Mouse (Mus musculus) liver, embryonic 15.5 days (tissue): ENCODE data around the gene Spock2. TPM values are rescaled to one million over a fixed set of nuclear protein-coding genes. Genes with fewer than 3 reads are reported as not detected.
"Not testable (repeated sequence)": the region's sequence is repeated elsewhere in the genome, so short reads cannot be mapped to it uniquely, and the experiment has no call there.

Experiments used
- ATAC-seq: fragments of 200-750 bp; cut with Nextera tagmentation; 2 replicates; pipeline ENCODE4 v1.8.0; 2017; ENCODE audit warnings: moderate number of reproducible peaks, mild to moderate bottlenecking, moderate library complexity; ENCODE audit not compliant: insufficient read depth
- H3K27ac ChIP-seq: fragments of 300-500 bp; sonication (generic); replicated peaks from 2 replicates; pipeline ENCODE4 v1.5.1; 2015; ENCODE audit warnings: mild to moderate bottlenecking, inconsistent platforms
- H3K27me3 ChIP-seq: fragments of 300-500 bp; sonication (generic); 2 replicates; pipeline ENCODE4 v1.6.1; 2015; ENCODE audit warnings: mild to moderate bottlenecking, inconsistent platforms
- H3K36me3 ChIP-seq: fragments of 300-500 bp; sonication (generic); replicated peaks from 2 replicates; pipeline ENCODE4 v1.6.1; 2015; ENCODE audit warnings: moderate library complexity, mild to moderate bottlenecking, inconsistent platforms
- H3K4me1 ChIP-seq: fragments of 300-500 bp; sonication (generic); replicated peaks from 2 replicates; pipeline ENCODE4 v1.6.1; 2015; ENCODE audit warnings: inconsistent platforms
- H3K4me2 ChIP-seq: fragments of 300-500 bp; sonication (generic); 2 replicates; pipeline ENCODE4 v1.6.1; 2015; ENCODE audit warnings: moderate library complexity, mild to moderate bottlenecking, inconsistent platforms
- H3K4me3 ChIP-seq: fragments of 300-500 bp; sonication (generic); replicated peaks from 2 replicates; pipeline ENCODE4 v1.5.1; 2015; ENCODE audit warnings: mild to moderate bottlenecking, inconsistent platforms
- H3K9ac ChIP-seq: fragments of 300-500 bp; sonication (generic); 2 replicates; pipeline ENCODE4 v1.6.1; 2015; ENCODE audit warnings: moderate library complexity, mild to moderate bottlenecking, inconsistent platforms
- H3K9me3 ChIP-seq: fragments of 300-500 bp; sonication (generic); replicated peaks from 2 replicates; pipeline ENCODE4 v1.6.1; 2016; ENCODE audit warnings: inconsistent platforms
- WGBS: fragments of 180-500 bp; shearing (Covaris S2); methylation state at CpG from one replicate; pipeline ENCODE4 v1.1.7; 2015; ENCODE audit warnings: mixed read lengths; ENCODE audit not compliant: insufficient replicate concordance; 5-methylcytosine and 5-hydroxymethylcytosine counted together
- polyA plus RNA-seq: library from polyadenylated mRNA; unstranded; fragments of >200 nt; fragmentation: Nextera tagmentation; extraction: Ambion mirVana; gene quantifications from 2 replicates; pipeline ENCODE4 v1.2.1, GENCODE M21; 2015

Gene Spock2
- polyA plus RNA-seq, 1 experiment from 2014 or later: 0.10 TPM

DNA sequence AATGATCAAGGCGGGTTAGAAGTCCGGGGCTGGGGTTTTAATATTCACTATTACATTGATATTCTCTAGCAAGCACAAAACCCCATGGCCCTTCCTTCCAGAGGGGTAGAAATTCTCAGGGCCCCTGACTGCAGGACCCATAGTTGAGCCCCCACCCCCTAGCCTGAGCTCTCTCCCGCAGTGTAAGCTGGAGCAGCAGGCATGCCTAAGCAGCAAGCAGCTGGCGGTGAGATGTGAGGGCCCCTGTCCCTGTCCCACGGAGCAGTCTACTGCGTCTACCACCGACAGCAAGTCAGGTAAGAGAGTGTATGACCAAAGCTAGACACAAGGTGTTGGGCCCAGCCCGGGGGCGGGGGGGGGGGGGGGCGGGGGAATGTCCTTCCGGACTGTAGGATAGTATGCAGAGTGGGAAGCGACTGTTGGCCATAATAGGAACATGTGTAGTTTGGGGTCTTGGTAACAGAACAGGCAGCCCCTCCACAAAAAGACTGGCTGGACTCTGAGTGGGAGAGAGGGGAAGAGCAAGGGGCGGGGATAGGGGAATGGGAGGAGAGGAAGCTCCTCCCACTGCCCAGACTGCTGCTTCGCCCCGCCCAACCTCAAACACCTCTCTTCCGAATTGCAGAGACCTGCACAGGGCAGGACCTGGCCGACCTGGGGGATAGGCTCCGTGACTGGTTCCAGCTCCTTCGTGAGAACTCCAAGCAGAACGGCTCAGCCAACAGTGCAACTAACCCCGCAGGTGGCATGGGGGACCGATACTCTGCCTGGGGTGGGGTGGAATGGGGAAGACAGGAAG is 19.7 kb downstream of the Spock2 start:
- Histone ChIP-seq H3K9ac (no peak overlapping the region), H3K4me1 (peaks cover 7% of the 10 kb centered on the region; the same call in 1 of the 2 replicates), H3K27me3 (peaks cover 5% of the 10 kb centered on the region; the same call in 1 of the 2 replicates), H3K36me3 (no peaks in the 10 kb centered on the region), H3K4me2 (peak overlapping the region; percentile 52), H3K4me3 (0 out of 2 replicates have a peak overlapping the region, but pooled peaks have one; percentile 5), H3K27ac (no peak overlapping the region), H3K9me3 (no peaks in the 10 kb centered on the region)
- WGBS: 27% methylated on average over 22 of the region's 22 CpGs
- no peak for ATAC-seq

GRCm38 (mm10) chr10:60128287-60128686 is 22.3 kb downstream of the Spock2 start:
- Histone ChIP-seq H3K27me3 (peaks cover 5% of the 10 kb centered on the region; the same call in 1 of the 2 replicates), H3K9me3 (no peaks in the 10 kb centered on the region), H3K4me3 (no peak overlapping the region), H3K36me3 (no peaks in the 10 kb centered on the region), H3K27ac (no peak overlapping the region), H3K4me2 (no peak overlapping the region), H3K9ac (no peak overlapping the region), H3K4me1 (peaks cover 7% of the 10 kb centered on the region; the same call in 1 of the 2 replicates)
- WGBS: 65% methylated on average over 9 of the region's 9 CpGs
- ATAC-seq: no peak

- Histone ChIP-seq H3K4me3 (no peak overlapping the region), H3K36me3 (no peaks in the 10 kb centered on the region), H3K27me3 (peaks cover 16% of the 10 kb centered on the region; the same call in 1 of the 2 replicates), H3K27ac (no peak overlapping the region), H3K4me2 (no peak overlapping the region), H3K9me3 (no peaks in the 10 kb centered on the region), H3K9ac (no peak overlapping the region), H3K4me1 (peaks cover 7% of the 10 kb centered on the region; the same call in 1 of the 2 replicates)
- ATAC-seq: no peak
- 63% methylated on average over 4 of the region's 4 CpGs for WGBS
Measured at GRCm38 (mm10) chr10:60130504-60130903, 24.5 kb downstream of the Spock2 start.

DNA sequence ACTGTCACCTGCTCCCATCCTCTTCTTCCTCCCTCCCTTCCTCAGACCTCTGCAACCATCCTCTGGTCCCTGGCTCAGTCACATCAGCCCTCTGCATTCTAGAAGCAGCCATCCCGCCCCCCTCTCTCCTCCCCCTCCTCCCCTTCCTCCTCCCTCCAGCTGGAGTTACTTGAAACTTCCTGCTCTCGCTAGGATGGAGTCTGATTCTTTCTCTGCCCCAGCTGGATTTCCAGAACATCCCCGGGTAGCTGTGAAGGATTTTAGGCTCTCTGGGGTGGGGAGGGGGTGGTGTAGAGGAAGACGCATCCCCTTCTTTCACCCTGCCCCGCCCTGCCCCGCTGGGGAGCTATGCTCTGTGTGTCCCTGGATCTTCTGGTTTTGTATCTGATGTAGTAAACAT is 27.5 kb downstream of the Spock2 start:
- H3K4me1 ChIP-seq: no peaks in the 10 kb centered on the region
- ATAC-seq: no peak
- peaks cover 11% of the 10 kb centered on the region; the same call in 1 of the 2 replicates for H3K27me3 ChIP-seq
- no peaks in the 10 kb centered on the region for H3K36me3 ChIP-seq
- no peaks in the 10 kb centered on the region for H3K9me3 ChIP-seq
- no peak overlapping the region for H3K4me2 ChIP-seq
- no peak overlapping the region for H3K9ac ChIP-seq
- 35% methylated on average over 6 of the region's 6 CpGs for WGBS
- no peak overlapping the region for H3K4me3 ChIP-seq
- no peak overlapping the region for H3K27ac ChIP-seq

GRCm38 (mm10) chr10:60134201-60134600 is 28.2 kb downstream of the Spock2 start:
- WGBS: 45% methylated on average over 9 of the region's 9 CpGs
- ATAC-seq: no peak
- peaks cover 11% of the 10 kb centered on the region; the same call in 1 of the 2 replicates for H3K27me3 ChIP-seq
- no peak overlapping the region for H3K4me3 ChIP-seq
- H3K9ac ChIP-seq: no peak overlapping the region
- no peaks in the 10 kb centered on the region for H3K4me1 ChIP-seq
- no peak overlapping the region for H3K27ac ChIP-seq
- no peak overlapping the region for H3K4me2 ChIP-seq
- H3K9me3 ChIP-seq: no peaks in the 10 kb centered on the region
- no peaks in the 10 kb centered on the region for H3K36me3 ChIP-seq

DNA sequence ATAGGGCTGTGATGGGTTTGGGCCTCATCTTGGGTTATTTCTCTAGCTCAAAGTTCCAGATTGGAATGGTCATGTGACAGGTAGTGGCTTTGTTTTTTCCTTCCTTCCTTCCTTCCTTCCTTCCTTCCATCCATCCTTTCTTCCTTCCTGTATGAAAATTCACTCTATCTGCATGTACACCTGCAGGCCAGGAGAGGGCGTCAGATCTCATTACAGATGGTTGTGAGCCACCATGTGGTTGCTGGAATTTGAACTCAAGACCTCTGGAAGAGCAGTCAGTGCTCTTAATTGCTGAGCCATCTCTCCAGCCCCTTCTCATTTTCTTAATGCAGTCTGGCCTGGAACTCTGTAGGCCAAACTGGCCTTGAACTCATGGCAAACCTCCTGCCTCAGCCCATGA is 30.0 kb downstream of the Spock2 start:
- not testable (repeated sequence) for H3K27ac ChIP-seq, ATAC-seq

DNA sequence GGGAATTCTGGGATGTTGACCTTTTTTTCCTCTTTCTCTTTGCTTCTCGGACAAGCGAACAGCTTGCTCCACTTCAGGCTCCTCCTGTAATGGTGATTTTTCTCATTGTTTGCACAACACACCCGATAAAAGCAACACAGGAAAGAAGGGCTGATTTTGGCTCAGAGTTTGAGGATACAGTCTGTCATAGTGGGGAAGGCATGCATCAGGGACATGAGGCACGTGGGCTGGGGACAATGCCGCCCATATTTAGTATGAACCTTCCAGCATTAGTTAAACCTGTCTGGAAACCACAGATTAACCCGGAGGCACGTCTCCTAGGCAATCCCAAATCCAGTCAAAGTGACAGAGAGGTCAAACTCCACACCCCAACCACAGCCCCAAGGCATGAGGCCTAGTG is 30.9 kb downstream of the Spock2 start:
- no peaks in the 10 kb centered on the region for H3K4me1 ChIP-seq
- no peak for ATAC-seq
- no peak overlapping the region for H3K4me2 ChIP-seq
- 60% methylated on average over 7 of the region's 7 CpGs for WGBS
- H3K4me3 ChIP-seq: no peak overlapping the region
- no peaks in the 10 kb centered on the region for H3K9me3 ChIP-seq
- no peak overlapping the region for H3K27ac ChIP-seq
- H3K9ac ChIP-seq: no peak overlapping the region
- H3K27me3 ChIP-seq: peaks cover 11% of the 10 kb centered on the region; the same call in 1 of the 2 replicates
- H3K36me3 ChIP-seq: no peaks in the 10 kb centered on the region

More for the DNA sequence above, 30.0 kb downstream of the Spock2 start:
- not testable (repeated sequence) for H3K36me3 ChIP-seq, H3K4me2 ChIP-seq, H3K4me3 ChIP-seq, H3K9ac ChIP-seq, H3K9me3 ChIP-seq, H3K4me1 ChIP-seq
- WGBS: 27% methylated on average over 1 of the region's 1 CpGs
- peaks cover 11% of the 10 kb centered on the region; the same call in 1 of the 2 replicates for H3K27me3 ChIP-seq

GRCm38 (mm10) chr10:60138680-60139079 is 32.7 kb downstream of the Spock2 start:
- ATAC-seq: no peak
- no peak overlapping the region for H3K9ac ChIP-seq
- 74% methylated on average over 5 of the region's 5 CpGs for WGBS
- H3K27ac ChIP-seq: no peak overlapping the region
- peaks cover 9% of the 10 kb centered on the region; the same call in 1 of the 2 replicates for H3K27me3 ChIP-seq
- no peaks in the 10 kb centered on the region for H3K9me3 ChIP-seq
- H3K36me3 ChIP-seq: no peaks in the 10 kb centered on the region
- no peak overlapping the region for H3K4me3 ChIP-seq
- H3K4me2 ChIP-seq: no peak overlapping the region
- H3K4me1 ChIP-seq: no peaks in the 10 kb centered on the region

DNA sequence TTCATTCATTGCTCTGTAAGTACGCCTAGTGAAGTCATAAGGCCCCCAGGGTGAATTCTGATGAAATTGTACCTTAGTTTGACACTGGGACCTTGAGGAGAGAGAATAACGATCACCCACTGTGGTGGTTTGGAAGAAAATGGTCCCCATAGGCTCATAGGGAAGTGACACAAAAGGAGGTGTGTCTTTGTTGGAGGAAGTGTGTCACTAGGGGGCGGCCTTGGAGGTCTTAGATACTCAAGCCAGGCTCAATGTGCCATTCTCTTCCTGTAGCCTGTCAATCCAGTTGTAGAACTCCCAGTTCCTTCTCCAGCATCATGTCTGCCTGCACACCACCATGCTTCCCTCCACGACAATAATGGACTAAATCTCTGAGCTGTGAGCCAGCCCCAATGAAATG is 34.7 kb downstream of the Spock2 start:
- no peaks in the 10 kb centered on the region for H3K9me3 ChIP-seq
- no peaks in the 10 kb centered on the region for H3K27me3 ChIP-seq
- no peak for ATAC-seq
- H3K9ac ChIP-seq: no peak overlapping the region
- H3K4me2 ChIP-seq: no peak overlapping the region
- H3K36me3 ChIP-seq: no peaks in the 10 kb centered on the region
- no peak overlapping the region for H3K4me3 ChIP-seq
- H3K27ac ChIP-seq: no peak overlapping the region
- H3K4me1 ChIP-seq: no peaks in the 10 kb centered on the region
- WGBS: 63% methylated on average over 4 of the region's 4 CpGs

- Histone ChIP-seq H3K27ac (no peak overlapping the region), H3K27me3 (no peaks in the 10 kb centered on the region), H3K4me1 (no peaks in the 10 kb centered on the region), H3K9me3 (no peaks in the 10 kb centered on the region), H3K36me3 (no peaks in the 10 kb centered on the region), H3K9ac (no peak overlapping the region), H3K4me2 (no peak overlapping the region), H3K4me3 (no peak overlapping the region)
- no peak for ATAC-seq
- 82% methylated on average over 3 of the region's 3 CpGs for WGBS
Measured at GRCm38 (mm10) chr10:60141656-60142160, 35.7 kb downstream of the Spock2 start.

GRCm38 (mm10) chr10:60147510-60148047 is 41.6 kb downstream of the Spock2 start:
- not testable (repeated sequence) for H3K4me3 ChIP-seq, H3K27me3 ChIP-seq, ATAC-seq, H3K4me1 ChIP-seq, H3K9ac ChIP-seq, H3K27ac ChIP-seq, H3K36me3 ChIP-seq, H3K4me2 ChIP-seq, H3K9me3 ChIP-seq
- 62% methylated on average over 10 of the region's 10 CpGs for WGBS
